Mouse (Mus musculus): Measurements from ENCODE around the gene Myh3. TPM values are rescaled to one million over a fixed set of nuclear protein-coding genes. Genes with fewer than 3 reads are reported as not detected.

Myh3 gene
- polyA plus RNA-seq, 1 experiment = not detected

Other genes starting within 250 kb of the Myh3 start
- not detected in 2 replicates for gene Pirt, start 166.3 kb upstream of the Myh3 start, polyA plus RNA-seq (2012; ENCODE audit: insufficient read depth, insufficient read length, missing spikeins)
- gene Tmem238l, start 121.7 kb upstream of the Myh3 start, polyA plus RNA-seq (2012; ENCODE audit: insufficient read depth, insufficient read length, missing spikeins) = not detected in 2 replicates
- gene Tmem220, start 53.1 kb upstream of the Myh3 start, polyA plus RNA-seq (2012; ENCODE audit: insufficient read depth, insufficient read length, missing spikeins) = 7.6 and 7.8 TPM in 2 replicates
- gene Adprm, start 25.7 kb upstream of the Myh3 start, polyA plus RNA-seq (2012; ENCODE audit: insufficient read depth, insufficient read length, missing spikeins) = 17.9 and 26.9 TPM in 2 replicates
- gene Sco1, start 25.6 kb upstream of the Myh3 start, polyA plus RNA-seq (2012; ENCODE audit: insufficient read depth, insufficient read length, missing spikeins) = 26.2 and 32.8 TPM in 2 replicates
- 4.3 and 7.1 TPM in 2 replicates for gene Myh2, start 92.7 kb downstream of the Myh3 start, polyA plus RNA-seq (2012; ENCODE audit: insufficient read depth, insufficient read length, missing spikeins)
- 12.8 and 22.9 TPM in 2 replicates for gene Myh1, start 121.8 kb downstream of the Myh3 start, polyA plus RNA-seq (2012; ENCODE audit: insufficient read depth, insufficient read length, missing spikeins)
- 88.4 and 247 TPM in 2 replicates for gene Myh4, start 159.7 kb downstream of the Myh3 start, polyA plus RNA-seq (2012; ENCODE audit: insufficient read depth, insufficient read length, missing spikeins)
- 0.16 TPM in 1 of 2 replicates, not detected in the other for gene Myh8, start 198.8 kb downstream of the Myh3 start, polyA plus RNA-seq (2012; ENCODE audit: insufficient read depth, insufficient read length, missing spikeins)
- gene Myh13, start 243.4 kb downstream of the Myh3 start, polyA plus RNA-seq (2012; ENCODE audit: insufficient read depth, insufficient read length, missing spikeins) = not detected in 2 replicates